Mouse (Mus musculus) heart, embryonic 12.5 days (tissue): ENCODE data around the gene Ankrd44. TPM values are rescaled to one million over a fixed set of nuclear protein-coding genes. Genes with fewer than 3 reads are reported as not detected.

ENCODE experiments used
- ATAC-seq: fragments of 200-750 bp; cut with Nextera tagmentation; 2 replicates; pipeline ENCODE4 v1.8.0; 2017; ENCODE audit warnings: moderate TSS enrichment, moderate library complexity; ENCODE audit not compliant: insufficient number of reproducible peaks, low FRiP score
- H3K27ac ChIP-seq: fragments of 300-500 bp; sonication (generic); 2 replicates; pipeline ENCODE4 v1.5.1; 2016; ENCODE audit warnings: mild to moderate bottlenecking, moderate library complexity; ENCODE audit not compliant: poor library complexity, severe bottlenecking
- H3K27me3 ChIP-seq: fragments of 300-500 bp; sonication (generic); replicated peaks from 2 replicates; pipeline ENCODE4 v1.6.1; 2016; ENCODE audit warnings: mild to moderate bottlenecking, moderate library complexity
- H3K36me3 ChIP-seq: fragments of 300-500 bp; sonication (generic); 2 replicates; pipeline ENCODE4 v1.6.1; 2016; ENCODE audit warnings: mild to moderate bottlenecking, moderate library complexity
- H3K4me1 ChIP-seq: fragments of 300-500 bp; sonication (generic); replicated peaks from 2 replicates; pipeline ENCODE4 v1.6.1; 2016; ENCODE audit warnings: mild to moderate bottlenecking
- H3K4me2 ChIP-seq: fragments of 300-500 bp; sonication (generic); 2 replicates; pipeline ENCODE4 v1.6.1; 2016; ENCODE audit warnings: mild to moderate bottlenecking, moderate library complexity
- H3K4me3 ChIP-seq: fragments of 300-500 bp; sonication (generic); 2 replicates; pipeline ENCODE4 v1.5.1; 2016; ENCODE audit warnings: mild to moderate bottlenecking
- H3K9ac ChIP-seq: fragments of 300-500 bp; sonication (generic); 2 replicates; pipeline ENCODE4 v1.6.1; 2016; ENCODE audit warnings: mild to moderate bottlenecking, moderate library complexity
- H3K9me3 ChIP-seq: fragments of 300-500 bp; sonication (generic); replicated peaks from 2 replicates; pipeline ENCODE4 v1.6.1; 2016; ENCODE audit warnings: mild to moderate bottlenecking, moderate library complexity
- WGBS: fragments of 180-500 bp; shearing (Covaris S2); methylation state at CpG from one replicate; pipeline ENCODE4 v1.1.7; 2016; 5-methylcytosine and 5-hydroxymethylcytosine counted together
- polyA plus RNA-seq: library from polyadenylated mRNA; unstranded; fragments of >200 nt; fragmentation: Nextera tagmentation; extraction: Ambion mirVana; gene quantifications from 2 replicates; pipeline ENCODE4 v1.2.1, GENCODE M21; 2016

Gene Ankrd44
- polyA plus RNA-seq, 1 experiment from 2014 or later = 11.0 TPM

GRCm38 (mm10) chr1:54922025-54922574, 4.1 kb downstream of the Ankrd44 start:
- 72% methylated on average over 12 of the region's 12 CpGs for WGBS
- Histone ChIP-seq H3K27ac (no peak overlapping the region), H3K27me3 (no peaks in the 10 kb centered on the region), H3K4me1 (peaks cover 33% of the 10 kb centered on the region), H3K4me3 (no peak overlapping the region), H3K36me3 (no peaks in the 10 kb centered on the region), H3K4me2 (no peak overlapping the region), H3K9ac (no peak overlapping the region), H3K9me3 (no peaks in the 10 kb centered on the region)
- no peak for ATAC-seq

DNA sequence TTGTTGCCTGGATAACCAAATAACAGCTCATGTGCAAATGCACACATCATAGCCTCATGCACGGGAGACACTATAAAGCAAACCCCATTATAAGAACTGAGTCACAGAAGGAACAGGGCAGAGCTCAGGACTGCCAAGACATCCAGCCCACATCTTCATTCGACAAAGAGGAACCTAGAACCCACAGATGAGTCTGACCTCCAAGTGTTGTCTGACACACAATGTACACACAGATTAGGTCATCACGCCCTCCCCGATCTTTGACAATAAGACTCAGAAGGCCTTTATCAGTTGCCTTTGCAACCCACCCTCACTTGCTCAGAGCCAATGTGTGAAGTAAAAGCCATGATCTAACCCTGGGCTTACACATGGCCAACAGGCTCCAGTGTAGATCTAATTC, 6.1 kb downstream of the Ankrd44 start:
- no peak overlapping the region for H3K9ac ChIP-seq
- H3K4me2 ChIP-seq = no peak overlapping the region
- peaks cover 31% of the 10 kb centered on the region for H3K4me1 ChIP-seq
- no peaks in the 10 kb centered on the region for H3K9me3 ChIP-seq
- H3K27ac ChIP-seq = no peak overlapping the region
- ATAC-seq = no peak
- no peaks in the 10 kb centered on the region for H3K27me3 ChIP-seq
- 86% methylated on average over 4 of the region's 4 CpGs for WGBS
- H3K4me3 ChIP-seq = no peak overlapping the region
- no peaks in the 10 kb centered on the region for H3K36me3 ChIP-seq

- peaks cover 21% of the 10 kb centered on the region for H3K4me1 ChIP-seq
- ATAC-seq = no peak
- no peaks in the 10 kb centered on the region for H3K27me3 ChIP-seq
- no peak overlapping the region for H3K4me2 ChIP-seq
- no peak overlapping the region for H3K4me3 ChIP-seq
- WGBS = 63% methylated on average over 4 of the region's 4 CpGs
- H3K9ac ChIP-seq = no peak overlapping the region
- no peak overlapping the region for H3K27ac ChIP-seq
- no peaks in the 10 kb centered on the region for H3K36me3 ChIP-seq
- H3K9me3 ChIP-seq = no peaks in the 10 kb centered on the region
Measured at GRCm38 (mm10) chr1:54916456-54916855, 9.7 kb downstream of the Ankrd44 start.

DNA sequence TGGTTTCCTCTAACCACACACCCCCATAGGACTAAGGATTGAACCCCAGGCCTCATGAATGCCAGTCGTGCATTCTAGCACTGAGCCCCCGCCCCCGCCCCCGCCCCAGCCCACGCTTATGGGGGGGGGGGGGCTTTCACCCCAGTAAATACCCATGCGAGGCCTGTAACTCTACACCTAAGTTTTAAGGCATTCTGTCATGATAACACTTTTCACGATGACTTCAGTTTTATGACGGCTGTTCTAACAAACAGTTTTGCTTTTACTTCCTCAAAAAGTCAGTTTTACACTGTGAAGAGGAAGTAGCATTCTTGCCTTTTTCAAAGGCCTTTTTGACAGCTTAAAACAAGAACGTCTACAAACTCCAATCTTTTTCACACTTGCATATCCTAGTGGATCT, 11.8 kb downstream of the Ankrd44 start:
- 32% methylated on average over 9 of the region's 9 CpGs for WGBS
- peaks cover 29% of the 10 kb centered on the region for H3K4me1 ChIP-seq
- no peak overlapping the region for H3K4me3 ChIP-seq
- H3K9ac ChIP-seq = no peak overlapping the region
- no peaks in the 10 kb centered on the region for H3K9me3 ChIP-seq
- H3K27ac ChIP-seq = no peak overlapping the region
- ATAC-seq = no peak
- H3K4me2 ChIP-seq = no peak overlapping the region
- no peaks in the 10 kb centered on the region for H3K27me3 ChIP-seq
- no peaks in the 10 kb centered on the region for H3K36me3 ChIP-seq

GRCm38 (mm10) chr1:54913379-54913873, 12.8 kb downstream of the Ankrd44 start:
- Histone ChIP-seq H3K9ac (no peak overlapping the region), H3K4me3 (no peak overlapping the region), H3K4me1 (peaks cover 33% of the 10 kb centered on the region), H3K9me3 (no peaks in the 10 kb centered on the region), H3K27ac (no peak overlapping the region), H3K4me2 (no peak overlapping the region), H3K27me3 (no peaks in the 10 kb centered on the region), H3K36me3 (no peaks in the 10 kb centered on the region)
- 83% methylated on average over 3 of the region's 3 CpGs for WGBS
- no peak for ATAC-seq

- Histone ChIP-seq H3K4me2 (no peak overlapping the region), H3K27ac (no peak overlapping the region), H3K4me1 (peaks cover 33% of the 10 kb centered on the region), H3K4me3 (no peak overlapping the region), H3K9me3 (no peaks in the 10 kb centered on the region), H3K36me3 (no peaks in the 10 kb centered on the region), H3K27me3 (no peaks in the 10 kb centered on the region), H3K9ac (no peak overlapping the region)
- ATAC-seq = no peak
Measured at GRCm38 (mm10) chr1:54913063-54913335, 13.2 kb downstream of the Ankrd44 start.

DNA sequence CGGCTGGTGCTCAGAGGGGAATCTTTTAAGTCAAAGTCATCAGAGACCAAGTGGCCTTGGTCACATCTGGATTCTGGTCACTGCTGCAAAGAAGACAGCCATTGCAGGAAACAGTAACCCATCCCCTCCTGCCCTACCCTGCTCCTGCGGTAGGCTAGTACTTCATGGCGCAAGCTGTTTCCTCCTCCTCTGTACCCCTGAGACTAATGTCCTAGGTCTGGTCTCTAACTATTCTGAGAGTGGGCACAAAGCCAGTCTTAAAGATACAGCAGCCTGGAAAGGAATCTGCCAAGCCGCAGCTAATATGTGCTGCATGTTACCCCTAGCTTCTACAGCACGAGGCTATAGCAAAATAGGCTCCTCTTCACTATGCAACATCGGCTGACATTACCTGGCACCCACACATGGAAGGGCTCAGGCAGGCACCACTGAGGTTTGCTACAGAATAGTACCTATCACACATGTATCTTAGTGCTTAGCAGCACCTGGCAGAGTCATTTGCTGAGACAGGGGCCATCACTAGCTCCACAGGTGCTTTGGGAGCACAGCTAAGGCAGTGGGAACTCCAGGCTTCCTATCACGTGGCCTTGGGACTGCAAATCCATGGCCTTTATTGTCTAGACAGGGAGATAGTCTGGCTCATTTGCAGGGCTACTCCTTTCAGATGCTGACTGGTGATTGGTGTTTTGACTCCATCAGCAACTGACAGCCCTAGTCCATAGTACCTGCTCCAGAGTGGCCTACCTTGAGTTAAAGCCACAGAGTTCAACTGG, 13.7 kb downstream of the Ankrd44 start:
- Histone ChIP-seq H3K9ac (no peak overlapping the region), H3K27me3 (no peaks in the 10 kb centered on the region), H3K36me3 (no peaks in the 10 kb centered on the region), H3K4me1 (peaks cover 35% of the 10 kb centered on the region), H3K9me3 (no peaks in the 10 kb centered on the region), H3K27ac (peak overlapping the region; percentile 29; the same call in 1 of the 2 replicates), H3K4me2 (peak overlapping the region; percentile 36), H3K4me3 (no peak overlapping the region)
- ATAC-seq = no peak
- WGBS = 51% methylated on average over 7 of the region's 7 CpGs

GRCm38 (mm10) chr1:54911256-54911610, 15.0 kb downstream of the Ankrd44 start:
- no peaks in the 10 kb centered on the region for H3K27me3 ChIP-seq
- H3K9me3 ChIP-seq = no peaks in the 10 kb centered on the region
- WGBS = 89% methylated on average over 1 of the region's 1 CpGs
- no peak overlapping the region for H3K4me3 ChIP-seq
- no peak overlapping the region for H3K9ac ChIP-seq
- H3K27ac ChIP-seq = no peak overlapping the region
- H3K4me2 ChIP-seq = no peak overlapping the region
- H3K4me1 ChIP-seq = peaks cover 45% of the 10 kb centered on the region
- no peak for ATAC-seq
- H3K36me3 ChIP-seq = no peaks in the 10 kb centered on the region

DNA sequence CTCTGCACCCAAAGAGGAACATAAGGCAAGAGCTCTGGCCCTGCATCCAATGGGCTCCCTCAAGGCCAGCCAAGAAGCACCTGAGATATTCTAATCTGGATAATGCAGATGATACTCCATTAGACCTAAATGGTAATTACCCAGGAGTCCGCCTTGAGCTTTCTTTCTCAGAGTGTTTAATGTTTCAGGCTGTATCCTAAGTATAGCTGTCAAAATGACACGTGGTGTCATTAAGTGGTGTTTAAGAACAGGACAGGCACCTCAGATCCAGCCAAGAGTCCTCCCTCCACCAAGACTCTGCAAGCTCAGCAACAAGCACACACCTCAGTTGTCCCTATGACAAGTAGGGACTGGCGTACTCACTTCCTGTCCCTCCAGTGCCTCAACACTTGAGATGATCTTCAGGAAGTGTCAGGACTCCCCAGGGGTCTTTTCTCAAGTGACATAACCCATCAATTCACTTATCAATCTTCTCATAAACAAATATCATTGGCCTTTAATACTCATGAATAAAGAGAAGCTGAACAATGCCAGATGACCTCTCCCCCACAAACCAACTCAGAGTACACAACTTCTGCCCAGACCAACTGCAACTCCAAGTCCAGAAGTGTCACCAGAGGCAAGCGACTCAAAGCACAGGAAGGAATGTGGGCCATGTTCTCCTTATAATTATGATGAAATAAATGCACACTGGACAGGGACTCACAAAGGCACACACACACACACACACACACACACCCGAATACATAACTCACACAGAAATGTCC, 15.5 kb downstream of the Ankrd44 start:
- no peak overlapping the region for H3K4me2 ChIP-seq
- no peaks in the 10 kb centered on the region for H3K36me3 ChIP-seq
- H3K4me1 ChIP-seq = peaks cover 51% of the 10 kb centered on the region
- no peaks in the 10 kb centered on the region for H3K9me3 ChIP-seq
- no peak overlapping the region for H3K9ac ChIP-seq
- no peak for ATAC-seq
- no peak overlapping the region for H3K27ac ChIP-seq
- H3K27me3 ChIP-seq = no peaks in the 10 kb centered on the region
- no peak overlapping the region for H3K4me3 ChIP-seq
- 76% methylated on average over 5 of the region's 5 CpGs for WGBS

DNA sequence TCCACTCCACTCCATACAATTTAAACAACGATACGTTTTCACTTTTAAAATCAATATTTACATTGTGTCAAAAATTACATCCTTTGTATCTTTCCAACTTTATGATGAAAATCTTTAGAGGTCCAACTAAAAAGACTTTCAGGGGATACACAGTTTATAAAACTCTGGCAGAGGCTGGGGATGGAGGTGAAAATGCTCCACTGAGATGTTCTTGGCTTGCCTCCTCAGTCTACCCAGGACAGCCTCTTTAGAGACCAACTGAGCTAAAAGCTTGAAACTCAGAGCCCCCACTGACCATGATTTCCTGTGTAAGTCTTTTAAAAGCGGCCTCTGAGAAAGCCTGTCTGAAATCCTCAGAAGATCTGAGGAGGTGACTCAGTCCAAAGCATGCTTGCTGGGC, 17.4 kb downstream of the Ankrd44 start:
- no peaks in the 10 kb centered on the region for H3K9me3 ChIP-seq
- H3K4me1 ChIP-seq = peaks cover 52% of the 10 kb centered on the region
- no peaks in the 10 kb centered on the region for H3K27me3 ChIP-seq
- H3K9ac ChIP-seq = no peak overlapping the region
- H3K4me3 ChIP-seq = no peak overlapping the region
- ATAC-seq = no peak
- H3K36me3 ChIP-seq = no peaks in the 10 kb centered on the region
- 70% methylated on average over 3 of the region's 3 CpGs for WGBS
- H3K4me2 ChIP-seq = no peak overlapping the region
- no peak overlapping the region for H3K27ac ChIP-seq

DNA sequence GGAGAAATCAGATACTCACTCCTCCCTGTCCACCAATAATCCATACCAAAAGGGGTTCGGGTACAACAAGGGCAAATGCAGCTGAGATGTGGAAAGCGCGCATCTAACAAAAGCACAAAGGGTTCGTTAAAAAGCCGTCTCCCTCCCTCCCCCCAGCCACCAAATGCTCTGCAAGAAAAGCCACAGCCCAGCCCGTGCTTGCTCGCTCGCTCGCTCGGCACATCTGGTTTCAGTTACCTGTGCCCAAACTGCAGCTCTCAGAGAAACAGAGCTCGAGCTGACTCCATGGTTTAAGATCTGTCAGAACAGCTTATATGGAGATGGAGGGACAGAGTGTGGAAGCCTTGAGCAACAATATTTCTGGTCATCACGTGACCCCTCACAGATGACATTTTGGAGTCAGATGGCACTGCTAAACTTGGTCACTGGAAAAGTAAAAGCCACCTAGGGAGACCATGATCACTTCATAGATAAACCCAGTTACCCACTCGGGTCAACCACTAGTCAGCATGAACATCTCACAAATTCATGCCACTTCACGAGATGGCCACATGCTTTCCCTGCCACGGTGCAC, 19.0 kb downstream of the Ankrd44 start:
- no peak for ATAC-seq
- Histone ChIP-seq H3K4me2 (peak overlapping the region; percentile 21), H3K9me3 (no peaks in the 10 kb centered on the region), H3K27me3 (no peaks in the 10 kb centered on the region), H3K4me3 (no peak overlapping the region), H3K9ac (no peak overlapping the region), H3K4me1 (peaks cover 39% of the 10 kb centered on the region), H3K27ac (no peak overlapping the region), H3K36me3 (no peaks in the 10 kb centered on the region)
- WGBS = 51% methylated on average over 15 of the region's 15 CpGs
